Mouse (Mus musculus): ENCODE measurements around the gene Gm527. TPM values are rescaled to one million over a fixed set of nuclear protein-coding genes. Genes with fewer than 3 reads are reported as not detected.

Gm527 gene
- total RNA-seq, 2 experiments from 2014 or later, result 11.0 to 14.8 TPM

Other genes with a start within 250 kb of the Gm527 start
- 10 to 100 TPM; 23.3 to 24.4 TPM for gene Klhl28, start 47.6 kb downstream of the Gm527 start, total RNA-seq (2021)
- 10 to 100 TPM; 39.1 to 39.4 TPM for gene Togaram1, start 47.9 kb downstream of the Gm527 start, total RNA-seq (2021)
- gene Prpf39, start 118.4 kb downstream of the Gm527 start, total RNA-seq (2021), result 10 to 100 TPM; 42.4 to 45.5 TPM
- gene Fkbp3, start 156.1 kb downstream of the Gm527 start, total RNA-seq (2021), result 100 to 1,000 TPM; 186 to 206 TPM
- 10 to 100 TPM; 11.4 to 12.1 TPM for gene Fancm, start 157.7 kb downstream of the Gm527 start, total RNA-seq (2021)